Mouse (Mus musculus) thymus, adult 2 months (tissue): ENCODE measurements around the gene Ddx4.

Experiments
- CTCF ChIP-seq: fragments of 200-500 bp; IDR thresholded peaks from 2 replicates; pipeline ENCODE4 v1.5.1; 2012; ENCODE audit warnings: mild to moderate bottlenecking, control low read depth, low read length, moderate library complexity, borderline replicate concordance; ENCODE audit not compliant: control insufficient read depth, poor library complexity, insufficient read depth; ENCODE audit errors: extremely low read depth
- POLR2A ChIP-seq: fragments of 200-500 bp; IDR thresholded peaks from 2 replicates; pipeline ENCODE4 v1.6.1; 2012; ENCODE audit warnings: mild to moderate bottlenecking, low read length, control low read depth, moderate library complexity; ENCODE audit not compliant: control insufficient read depth, poor library complexity, insufficient read depth; ENCODE audit errors: extremely low read depth

- TF ChIP-seq POLR2A (no peak), CTCF (no peak)
Measured at GRCm38 (mm10) chr13:112573800-112574199, 78.5 kb downstream of the Ddx4 start.
